Mouse (Mus musculus) gastrocnemius, adult 8-10 months (tissue): ENCODE results near the gene Spsb4. TPM values are rescaled to one million over a fixed set of nuclear protein-coding genes. Genes with fewer than 3 reads are reported as not detected.
"Not testable (repeated sequence)": the region's sequence is repeated elsewhere in the genome, so short reads cannot be mapped to it uniquely, and the experiment has no call there.

Experiments used
- DNase-seq, 2 experiments: peaks; one replicate each; pipeline ENCODE4 v3.0.0; 2022; ENCODE audit warnings: low spot score in 2 of 2
- total RNA-seq, 4 experiments: library from RNA; stranded (reverse); gene quantifications; 2 replicates each; pipeline ENCODE4 v1.2.4; 2022

The Spsb4 gene
- total RNA-seq, 4 experiments from 2014 or later: 0.86 to 1.7 (median 1.1) TPM

- DNase-seq: no peak
Measured at GRCm38 (mm10) chr9:96954063-96954809, 64.4 kb downstream of the Spsb4 start.

- no peak for DNase-seq
Measured at GRCm38 (mm10) chr9:96953443-96953842, 65.2 kb downstream of the Spsb4 start.

DNA sequence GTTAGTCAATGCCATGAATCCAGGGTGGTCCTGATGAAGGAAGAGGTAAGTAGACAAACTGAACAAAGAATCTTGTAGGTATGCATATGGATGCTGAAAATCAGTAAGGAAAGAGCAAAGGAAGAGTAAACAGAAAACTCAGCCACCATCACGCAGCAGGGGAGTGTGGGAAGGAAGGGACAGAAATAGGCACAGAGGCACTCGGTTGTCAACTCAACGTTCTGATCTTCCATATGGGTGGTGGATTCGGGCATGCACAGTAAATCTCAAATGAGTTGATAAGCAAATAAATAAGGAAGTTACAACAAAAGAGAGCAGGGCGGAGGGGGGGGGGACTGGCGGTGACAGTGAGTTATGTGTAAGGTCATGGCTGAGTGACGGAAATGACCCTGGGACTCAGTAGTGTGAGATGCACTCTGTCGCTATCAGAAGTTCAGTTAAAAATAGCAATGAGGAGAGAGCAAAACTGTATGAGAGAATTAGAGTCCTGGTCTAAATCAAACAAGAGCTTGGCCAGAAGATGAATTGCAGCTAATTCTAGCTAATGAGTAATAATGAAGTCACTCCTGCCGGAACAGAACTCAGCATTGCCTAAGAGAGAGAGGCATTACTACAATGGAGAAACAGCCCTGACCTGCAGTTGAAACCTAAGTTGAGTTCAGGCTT lies 66.2 kb downstream of the Spsb4 start:
- DNase-seq: no peak

DNA sequence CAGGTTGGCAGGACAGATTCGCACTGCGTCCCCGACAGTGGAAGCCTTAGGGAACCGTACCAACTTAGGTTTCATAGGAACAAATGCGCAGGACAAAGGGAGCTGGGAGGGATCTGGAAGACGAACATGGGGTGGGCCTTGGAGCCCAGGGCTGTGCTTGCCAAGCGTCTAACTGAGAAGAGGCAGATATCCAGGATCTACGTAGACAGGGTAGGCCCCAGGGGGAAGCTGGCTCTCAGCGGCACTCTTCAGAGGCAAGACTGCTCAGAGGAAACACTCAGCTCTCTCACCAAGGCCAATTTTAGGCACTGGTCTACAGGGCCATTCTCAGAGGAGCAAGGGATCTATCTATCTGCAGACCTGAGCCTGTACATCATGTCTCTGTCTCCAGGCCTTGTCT lies 69.1 kb downstream of the Spsb4 start:
- DNase-seq: no peak

GRCm38 (mm10) chr9:96948546-96948945 lies 70.1 kb downstream of the Spsb4 start:
- DNase-seq: no peak

- no peak for DNase-seq
Measured at GRCm38 (mm10) chr9:96947171-96947570, 71.5 kb downstream of the Spsb4 start.

GRCm38 (mm10) chr9:96944517-96944916 lies 74.1 kb downstream of the Spsb4 start:
- no peak for DNase-seq

GRCm38 (mm10) chr9:96942975-96943374 lies 75.7 kb downstream of the Spsb4 start:
- no peak for DNase-seq

DNA sequence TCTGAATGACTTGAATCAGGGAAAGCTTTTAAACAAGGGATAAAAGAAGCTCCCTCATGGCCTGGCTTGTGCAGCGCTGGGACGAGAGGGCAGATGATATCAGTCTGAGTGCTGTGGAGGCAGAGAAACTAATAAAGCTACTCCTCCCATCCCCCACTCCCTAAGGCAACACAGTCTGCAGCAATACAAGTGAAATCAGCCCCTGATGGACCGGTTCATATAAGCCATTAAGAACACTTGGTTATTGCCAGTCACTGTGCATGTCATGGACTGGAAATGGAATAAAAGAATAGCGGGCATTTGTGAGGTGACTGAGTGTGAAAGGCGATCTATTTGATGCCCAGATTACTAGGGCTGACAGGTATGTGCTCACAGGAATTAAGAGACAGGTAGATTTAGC lies 79.8 kb downstream of the Spsb4 start:
- DNase-seq: no peak

GRCm38 (mm10) chr9:96936427-96936826 lies 82.2 kb downstream of the Spsb4 start:
- DNase-seq: not testable (repeated sequence)

DNA sequence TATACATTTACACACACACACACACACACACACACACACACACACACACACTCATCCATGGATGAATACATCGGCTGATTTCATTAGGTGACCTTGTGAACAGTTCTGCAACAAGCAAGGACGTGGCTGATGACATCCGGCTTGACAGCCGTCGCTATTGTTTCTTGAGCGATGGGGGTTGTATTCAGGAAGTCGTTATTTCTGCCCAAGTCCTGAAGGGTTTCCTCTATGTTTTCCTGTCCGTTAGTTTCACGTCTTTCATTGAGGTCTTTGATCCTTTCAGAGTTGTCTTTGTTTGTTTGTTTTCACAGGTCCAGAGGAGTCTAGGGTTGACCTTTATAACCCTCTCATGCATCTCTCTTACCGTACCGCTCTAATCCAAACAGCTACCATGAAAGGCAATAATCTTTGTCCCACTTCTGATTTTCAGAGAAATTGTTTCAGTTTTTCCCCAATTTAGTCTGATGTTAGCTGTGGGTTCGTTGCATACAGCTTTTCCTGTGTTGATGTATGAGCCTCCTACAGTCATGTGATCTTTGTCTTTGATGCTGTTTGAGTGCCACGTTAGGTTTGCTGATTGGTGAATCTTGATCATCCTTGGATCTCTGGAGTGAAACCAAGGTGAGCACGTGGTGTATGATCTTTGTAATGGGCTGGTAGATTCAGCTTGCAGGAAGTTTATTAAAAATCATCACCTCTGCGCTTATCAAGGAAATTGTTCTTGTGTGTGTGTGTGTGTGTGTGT lies 82.9 kb downstream of the Spsb4 start:
- no peak for DNase-seq

GRCm38 (mm10) chr9:96934816-96935215 lies 83.8 kb downstream of the Spsb4 start:
- DNase-seq: no peak

GRCm38 (mm10) chr9:96932751-96933150 lies 85.9 kb downstream of the Spsb4 start:
- no peak for DNase-seq

DNA sequence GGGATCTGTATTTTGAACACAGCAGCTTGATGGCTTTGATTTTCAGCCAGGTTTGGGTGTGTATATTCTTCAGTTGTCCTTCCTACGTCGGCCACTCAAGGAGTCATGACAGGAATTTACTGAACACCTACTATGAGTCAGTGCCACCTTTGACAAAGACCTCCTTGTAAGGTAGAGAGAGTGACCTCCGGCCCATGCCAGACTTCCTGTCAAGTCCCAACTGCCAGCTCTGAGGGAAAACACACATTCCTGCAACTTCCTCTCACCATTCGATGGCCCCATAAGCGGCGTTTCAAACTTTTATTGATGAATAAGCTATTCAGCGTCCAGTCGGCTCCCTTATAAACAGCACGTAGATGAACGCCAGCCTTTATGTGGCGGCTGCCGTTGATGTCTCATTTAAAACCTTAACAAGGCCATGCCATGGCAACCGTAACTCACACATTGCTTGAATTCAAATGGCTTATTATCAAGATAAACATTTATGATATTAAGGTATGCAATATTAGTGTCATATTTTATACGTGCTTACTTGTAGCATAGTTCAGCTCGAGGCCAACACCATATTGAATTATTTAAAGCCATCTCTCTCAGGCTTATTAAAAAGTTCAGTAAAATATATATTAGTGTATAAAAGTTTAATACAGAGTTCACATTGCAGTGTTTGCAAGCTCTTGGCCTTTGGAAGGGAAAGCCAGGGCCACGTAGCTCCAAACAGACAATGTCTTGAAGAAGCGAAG lies 94.9 kb downstream of the Spsb4 start:
- no peak for DNase-seq

DNA sequence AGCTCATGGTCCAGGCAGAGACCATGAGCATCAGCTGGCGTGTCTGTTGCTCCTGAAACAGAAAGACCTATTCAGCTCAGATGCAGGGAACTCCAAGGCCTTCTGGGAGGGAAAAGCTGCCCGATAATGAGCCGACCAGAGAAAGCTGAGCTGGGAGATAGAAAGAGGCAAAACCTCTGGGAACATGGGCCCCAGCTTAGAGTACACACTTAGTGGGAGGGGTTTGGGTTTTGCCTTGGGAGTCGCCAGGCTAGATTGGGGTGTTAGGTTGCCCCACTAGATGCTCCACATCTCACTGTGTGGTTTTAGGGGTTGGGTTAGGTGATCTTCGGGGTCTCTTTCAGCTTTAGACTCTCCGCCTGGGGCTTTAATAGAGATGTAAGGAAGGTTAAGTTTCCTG lies 95.5 kb downstream of the Spsb4 start:
- DNase-seq: no peak

- DNase-seq: peak; percentile 85 to 91
Measured at GRCm38 (mm10) chr9:96916620-96917538, 101.8 kb downstream of the Spsb4 start.

DNA sequence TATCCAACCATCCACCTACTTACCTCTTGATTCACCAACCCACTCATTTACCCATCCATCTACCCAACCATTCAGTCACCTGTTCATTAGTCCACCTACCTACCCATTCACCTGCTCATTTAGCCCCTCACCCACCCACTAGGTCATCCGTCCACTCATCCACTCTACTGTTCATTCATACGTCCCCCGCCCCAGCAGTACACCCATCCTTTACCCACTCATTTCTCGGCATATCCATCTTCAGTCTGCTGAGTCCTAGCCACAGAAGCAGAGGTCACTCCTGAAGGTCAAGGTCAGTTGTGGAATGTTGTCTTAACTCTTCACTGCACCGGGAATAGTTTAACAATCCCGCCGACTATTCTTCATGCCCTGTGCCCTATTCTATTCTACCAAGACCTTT lies 102.6 kb downstream of the Spsb4 start:
- no peak for DNase-seq

GRCm38 (mm10) chr9:96914851-96915250 lies 103.8 kb downstream of the Spsb4 start:
- no peak for DNase-seq

DNA sequence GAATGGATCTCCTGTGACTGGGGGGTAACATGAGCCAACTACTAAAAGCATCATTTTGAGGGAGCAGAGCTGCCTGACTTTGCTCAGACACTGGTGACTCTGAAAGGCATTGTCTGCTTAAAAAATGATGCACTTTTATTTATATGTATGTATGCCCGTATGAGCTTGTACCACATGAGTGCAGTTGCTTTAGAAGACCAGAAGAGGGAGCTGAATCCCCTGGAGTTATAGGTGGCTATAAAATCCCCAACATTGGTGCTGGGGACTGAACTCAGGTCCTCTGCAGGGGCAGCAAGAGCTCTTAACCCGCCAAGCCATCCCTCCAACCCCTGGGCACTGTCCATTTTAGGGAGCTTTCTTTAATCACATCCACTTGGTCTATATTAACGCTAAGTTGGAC lies 104.6 kb downstream of the Spsb4 start:
- no peak for DNase-seq

- no peak for DNase-seq
Measured at GRCm38 (mm10) chr9:96909503-96909902, 109.1 kb downstream of the Spsb4 start.

DNA sequence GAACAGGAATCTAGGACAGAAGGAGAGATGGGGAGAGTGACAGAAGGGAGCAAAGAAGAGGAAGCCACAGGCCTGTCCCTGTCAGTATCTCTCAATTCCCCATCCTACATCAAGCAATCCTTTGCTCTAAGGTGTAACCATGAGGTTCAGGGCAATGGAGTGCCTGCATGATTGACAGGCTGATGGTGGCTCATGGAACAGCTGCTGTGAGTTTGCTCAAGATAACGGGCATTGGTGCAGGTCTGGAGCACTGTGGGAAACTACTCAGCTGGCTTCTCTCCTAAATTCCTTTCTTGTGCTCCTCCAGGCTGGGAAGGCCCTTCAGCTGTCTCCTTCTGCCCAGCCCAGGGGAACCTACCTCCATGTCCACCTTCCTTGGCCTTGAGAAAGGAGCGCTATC lies 109.9 kb downstream of the Spsb4 start:
- DNase-seq: no peak
